Mouse (Mus musculus) kidney, adult 2 months (tissue): ENCODE results near the gene Cct8. TPM values are rescaled to one million over a fixed set of nuclear protein-coding genes. Genes with fewer than 3 reads are reported as not detected.
A peak's percentile ranks its signal among the peaks of the same experiment; 100 is the strongest.
"Not testable (repeated sequence)": the region's sequence is repeated elsewhere in the genome, so short reads cannot be mapped to it uniquely, and the experiment has no call there.

Experiments
- DNase-seq: peaks from one replicate; pipeline ENCODE4 v3.0.0; 2021
- H3K27ac ChIP-seq: fragments of 200-500 bp; 2 replicates; pipeline ENCODE4 v1.5.1; 2012; ENCODE audit warnings: low read depth, low read length, control low read depth, inconsistent platforms; ENCODE audit not compliant: insufficient read depth
- H3K27me3 ChIP-seq: fragments of 200-500 bp; replicated peaks from 2 replicates; pipeline ENCODE4 v1.6.1; 2012; ENCODE audit warnings: mild to moderate bottlenecking, moderate library complexity, low read length, inconsistent platforms; ENCODE audit not compliant: control insufficient read depth, insufficient read depth
- H3K36me3 ChIP-seq: fragments of 200-500 bp; 2 replicates; pipeline ENCODE4 v1.6.1; 2012; ENCODE audit warnings: mild to moderate bottlenecking, moderate library complexity, low read length, inconsistent platforms; ENCODE audit not compliant: control insufficient read depth, insufficient read depth
- H3K4me1 ChIP-seq: fragments of 200-500 bp; 2 replicates; pipeline ENCODE4 v1.6.1; 2011; ENCODE audit warnings: low read length; ENCODE audit not compliant: control insufficient read depth, insufficient read depth
- H3K4me3 ChIP-seq: fragments of 200-500 bp; 2 replicates; pipeline ENCODE4 v1.5.1; 2011; ENCODE audit warnings: mild to moderate bottlenecking, low read depth, low read length, control low read depth; ENCODE audit not compliant: insufficient read depth
- CTCF ChIP-seq: fragments of 200-500 bp; conservative IDR thresholded peaks from 2 replicates; pipeline ENCODE4 v1.5.1; 2011; ENCODE audit warnings: low read depth, mild to moderate bottlenecking, control low read depth, low read length, moderate library complexity, mixed read lengths; ENCODE audit not compliant: insufficient read depth, insufficient read length
- POLR2A ChIP-seq: fragments of 200-500 bp; IDR thresholded peaks from one replicate; pipeline ENCODE4 v1.6.1; 2011; ENCODE audit warnings: low read depth, low read length, control low read depth
- WGBS: fragments of 180-500 bp; shearing (Covaris S2); methylation state at CpG from one replicate; pipeline ENCODE4 v1.1.7; 2018; 5-methylcytosine and 5-hydroxymethylcytosine counted together
- polyA plus RNA-seq: library from polyadenylated mRNA; depleted of rRNA; stranded (reverse); fragments of >200 nt; gene quantifications from 2 replicates; pipeline ENCODE4 v1.2.3, GENCODE M21; 2012

The Cct8 gene
- polyA plus RNA-seq, 1 experiment, result 40.3 TPM

DNA sequence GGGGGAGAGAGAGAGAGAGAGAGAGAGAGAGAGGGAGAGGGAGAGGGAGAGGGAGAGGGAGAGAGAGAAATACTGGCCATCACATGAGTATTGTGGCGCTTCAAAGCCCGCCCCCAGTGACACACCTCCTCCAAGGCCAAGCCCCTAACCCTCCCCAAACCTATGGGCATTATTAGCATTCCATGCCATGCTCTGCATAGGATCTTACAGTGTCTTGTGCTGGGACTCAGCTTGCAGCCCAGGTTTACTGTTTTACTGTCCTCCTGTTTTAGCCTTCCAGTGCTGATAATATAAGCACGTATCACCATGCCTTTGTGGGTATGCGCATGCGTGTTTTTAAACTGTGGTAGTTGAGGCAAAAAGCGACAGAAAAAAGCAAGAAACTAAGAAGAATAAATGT lies 3.9 kb upstream of the Cct8 start:
- Histone ChIP-seq H3K27ac (no peak overlapping the region), H3K4me3 (no peak overlapping the region), H3K36me3 (no peaks in the 10 kb centered on the region), H3K27me3 (no peaks in the 10 kb centered on the region), H3K4me1 (0 out of 2 replicates have a peak, but pooled peaks cover 2% of the 10 kb centered on the region)
- no peak for TF ChIP-seq CTCF
- no peak for TF ChIP-seq POLR2A
- WGBS, result 78% methylated on average over 6 of the region's 6 CpGs
- no peak for DNase-seq

DNA sequence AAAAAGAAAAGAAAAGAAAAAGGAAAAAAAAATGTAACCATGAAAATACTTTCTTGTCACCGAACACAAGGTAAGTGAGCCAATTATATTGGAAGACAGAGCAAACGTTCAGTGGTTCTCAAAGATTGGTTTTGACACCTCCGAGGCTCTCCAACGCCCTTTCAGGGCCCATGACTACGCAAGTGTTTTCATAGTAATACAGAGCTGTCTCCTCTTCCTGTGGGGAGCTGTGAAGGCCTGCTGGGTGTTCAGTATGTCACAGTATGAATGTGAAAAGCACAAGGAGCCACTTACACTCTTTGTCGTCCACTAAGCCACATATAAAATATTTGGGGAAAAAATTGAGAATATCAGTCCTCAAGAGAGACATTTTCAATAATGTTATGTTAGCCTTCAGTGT lies 1.5 kb upstream of the Cct8 start:
- DNase-seq, result no peak
- 85% methylated on average over 6 of the region's 6 CpGs for WGBS
- Histone ChIP-seq H3K4me3 (no peak overlapping the region), H3K27me3 (no peaks in the 10 kb centered on the region), H3K27ac (no peak overlapping the region), H3K4me1 (peaks cover 8% of the 10 kb centered on the region; the same call in 1 of the 2 replicates), H3K36me3 (no peaks in the 10 kb centered on the region)
- TF ChIP-seq POLR2A (no peak), CTCF (no peak)

DNA sequence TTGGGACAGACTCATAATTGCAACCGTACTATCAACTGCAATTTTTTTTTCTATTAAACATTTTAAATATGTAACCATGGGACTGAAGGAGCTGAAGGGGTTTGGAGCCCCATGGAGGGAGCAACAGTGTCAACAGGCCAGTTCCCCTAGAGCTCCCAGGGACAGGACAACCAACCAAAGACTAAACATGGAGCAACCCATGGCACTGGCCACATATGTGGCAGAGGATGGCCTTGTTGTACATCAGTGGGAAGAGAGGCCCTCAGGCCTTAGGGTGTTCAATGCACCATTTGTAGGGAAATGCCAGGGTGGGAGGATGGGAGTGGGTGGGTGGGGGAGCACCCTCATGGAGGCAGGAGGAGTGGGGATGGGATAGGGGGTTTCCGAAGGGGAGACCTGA lies 1.1 kb upstream of the Cct8 start:
- WGBS, result 96% methylated on average over 2 of the region's 2 CpGs
- no peak for TF ChIP-seq POLR2A
- H3K4me3 ChIP-seq, result peak overlapping the region; percentile 9; the same call in 1 of the 2 replicates

DNA sequence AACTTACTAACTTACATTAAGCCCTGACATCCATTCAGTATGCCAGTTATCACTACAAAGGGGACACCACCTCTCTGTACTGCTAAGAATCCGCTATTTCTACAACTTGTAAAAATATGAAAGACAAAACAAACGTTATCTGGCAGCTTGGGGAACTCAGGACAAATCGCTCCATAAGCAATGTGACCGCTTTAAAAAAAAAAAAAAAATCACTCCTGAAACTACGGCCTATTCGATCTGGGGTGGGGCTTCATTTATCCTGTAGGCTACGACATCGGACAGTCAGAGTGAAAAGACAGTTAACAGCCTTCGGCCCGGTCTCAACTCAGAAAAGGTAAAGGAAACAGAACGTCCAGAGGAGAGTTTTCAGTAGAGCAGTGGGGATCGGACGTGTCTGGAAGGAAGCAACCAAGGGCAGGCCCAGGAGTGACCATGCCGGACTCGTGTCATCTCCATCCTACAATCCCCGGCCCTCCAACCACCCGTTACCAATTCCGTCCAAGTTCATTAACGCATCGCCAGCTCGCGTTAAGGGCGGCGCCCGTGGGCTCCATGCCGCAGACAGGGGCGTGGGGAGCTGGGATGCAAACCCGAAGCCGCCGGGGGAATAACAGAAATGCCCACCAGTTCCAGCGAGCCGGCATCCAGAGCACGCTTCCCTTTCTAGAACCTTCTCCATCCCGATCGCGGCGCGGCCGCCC lies 568 bp downstream of the Cct8 start:
- peaks cover 8% of the 10 kb centered on the region; the same call in 1 of the 2 replicates for H3K4me1 ChIP-seq
- H3K27me3 ChIP-seq, result no peaks in the 10 kb centered on the region
- peak overlapping the region; percentile 85 for H3K4me3 ChIP-seq
- H3K27ac ChIP-seq, result peak overlapping the region; percentile 65
- DNase-seq, result no peak
- no peak for TF ChIP-seq CTCF
- no peak for TF ChIP-seq POLR2A
- peaks cover 1% of the 10 kb centered on the region for H3K36me3 ChIP-seq
- 1% methylated on average over 39 of the region's 39 CpGs for WGBS

More for the DNA sequence above, 1.1 kb upstream of the Cct8 start:
- H3K36me3 ChIP-seq, result no peaks in the 10 kb centered on the region
- no peaks in the 10 kb centered on the region for H3K27me3 ChIP-seq
- no peak overlapping the region for H3K27ac ChIP-seq
- DNase-seq, result no peak
- H3K4me1 ChIP-seq, result peaks cover 8% of the 10 kb centered on the region; the same call in 1 of the 2 replicates

DNA sequence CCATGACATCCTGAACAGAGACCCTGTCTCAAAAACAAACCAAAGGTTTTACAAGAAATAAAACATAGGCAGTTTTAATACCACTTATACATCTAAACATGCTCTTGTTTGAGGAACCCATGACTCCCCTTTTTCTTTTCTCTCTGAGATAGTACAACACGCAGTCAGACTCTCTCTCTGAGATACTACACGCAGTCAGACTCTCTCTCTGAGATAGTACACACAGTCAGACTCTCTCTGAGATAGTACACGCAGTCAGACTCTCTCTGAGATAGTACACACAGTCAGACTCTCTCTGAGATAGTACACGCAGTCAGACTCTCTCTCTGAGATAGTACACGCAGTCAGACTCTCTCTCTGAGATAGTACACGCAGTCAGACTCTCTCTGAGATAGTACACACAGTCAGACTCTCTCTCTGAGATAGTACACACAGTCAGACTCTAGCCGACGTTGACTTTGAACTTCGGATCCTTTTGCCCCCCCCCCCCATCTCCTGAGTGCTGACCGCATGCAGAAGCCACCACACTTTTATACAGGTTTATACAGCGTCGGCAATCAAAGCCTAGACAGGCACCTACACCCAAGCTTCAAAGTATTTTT lies 3.4 kb downstream of the Cct8 start:
- H3K27me3 ChIP-seq, H3K36me3 ChIP-seq, H3K4me1 ChIP-seq, H3K27ac ChIP-seq, H3K4me3 ChIP-seq, DNase-seq: not testable (repeated sequence)
- 84% methylated on average over 12 of the region's 12 CpGs for WGBS

DNA sequence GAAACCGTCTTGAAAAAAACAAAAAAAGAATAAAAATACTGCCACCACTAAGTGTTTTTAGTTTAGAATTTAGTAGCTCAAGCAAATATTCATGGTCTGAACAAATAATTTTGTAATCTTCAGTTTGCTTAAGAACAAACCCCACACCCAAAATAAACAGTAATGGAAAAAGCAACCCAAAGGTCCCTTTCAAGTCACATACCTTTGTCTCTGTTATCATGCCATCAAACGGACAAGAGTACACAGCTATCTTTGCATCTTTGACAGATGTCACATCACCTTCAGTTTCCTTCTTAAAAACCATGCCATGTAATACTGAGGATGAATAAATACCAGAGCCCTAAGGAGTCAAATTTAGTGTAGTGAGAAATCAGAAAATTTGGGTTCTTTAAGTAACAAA lies 7.1 kb downstream of the Cct8 start:
- no peak overlapping the region for H3K4me3 ChIP-seq
- H3K36me3 ChIP-seq, result peaks cover 20% of the 10 kb centered on the region
- no peak for DNase-seq
- H3K4me1 ChIP-seq, result no peaks in the 10 kb centered on the region
- no peak for TF ChIP-seq POLR2A
- TF ChIP-seq CTCF, result no peak
- 72% methylated on average over 2 of the region's 2 CpGs for WGBS
- no peak overlapping the region for H3K27ac ChIP-seq
- H3K27me3 ChIP-seq, result no peaks in the 10 kb centered on the region

DNA sequence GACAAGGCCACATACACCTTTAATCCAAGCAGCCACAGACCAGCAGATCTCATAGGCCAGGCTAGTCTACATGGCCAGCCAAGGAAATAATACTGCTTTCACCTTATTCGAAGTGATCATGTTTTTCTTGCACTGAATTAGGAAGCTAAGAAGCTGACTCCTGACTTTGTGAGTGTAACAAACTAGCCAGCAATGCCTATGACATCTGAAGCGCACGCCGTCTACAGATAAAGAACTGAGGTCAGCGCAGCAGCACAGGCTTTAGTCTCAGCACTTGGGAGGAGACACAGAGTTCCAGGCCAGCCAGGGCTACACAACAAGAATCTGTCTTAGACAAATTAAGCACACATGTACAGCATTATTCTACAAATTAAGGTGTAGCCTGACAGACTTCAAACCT lies 8.9 kb downstream of the Cct8 start:
- Histone ChIP-seq H3K4me3 (no peak overlapping the region), H3K27ac (no peak overlapping the region), H3K4me1 (no peaks in the 10 kb centered on the region), H3K36me3 (peaks cover 27% of the 10 kb centered on the region), H3K27me3 (no peaks in the 10 kb centered on the region)
- TF ChIP-seq CTCF, result no peak
- no peak for TF ChIP-seq POLR2A
- DNase-seq, result no peak
- 94% methylated on average over 5 of the region's 5 CpGs for WGBS
